Mouse (Mus musculus) WW6 (cell line): Measurements from ENCODE around the gene Abcc3.

Experiments used
- DNase-seq: peaks from one replicate; pipeline ENCODE4 v3.0.0-alpha.2; 2013; ENCODE audit warnings: low read depth, low spot score

Abcc3 gene

GRCm38 (mm10) chr11:94392672-94393109 lies at the start of gene Abcc3:
Abcc3 (minus strand) TSS chr11:94392997.
- peak; percentile 22 for DNase-seq

- DNase-seq: no peak
Measured at GRCm38 (mm10) chr11:94441752-94442151, 49.0 kb upstream of the Abcc3 start.

- DNase-seq: no peak
Measured at GRCm38 (mm10) chr11:94441122-94441521, 48.3 kb upstream of the Abcc3 start.

- no peak for DNase-seq
Measured at GRCm38 (mm10) chr11:94440421-94440820, 47.6 kb upstream of the Abcc3 start.

- DNase-seq: no peak
Measured at GRCm38 (mm10) chr11:94429011-94429651, 36.3 kb upstream of the Abcc3 start.

- no peak for DNase-seq
Measured at GRCm38 (mm10) chr11:94428091-94428835, 35.5 kb upstream of the Abcc3 start.

GRCm38 (mm10) chr11:94425656-94426055 lies 32.9 kb upstream of the Abcc3 start:
- no peak for DNase-seq

- no peak for DNase-seq
Measured at GRCm38 (mm10) chr11:94425215-94425614, 32.4 kb upstream of the Abcc3 start.

- DNase-seq: peak; percentile 22
Measured at GRCm38 (mm10) chr11:94424380-94424779, 31.6 kb upstream of the Abcc3 start.

GRCm38 (mm10) chr11:94423855-94424254 lies 31.1 kb upstream of the Abcc3 start:
- DNase-seq: no peak

GRCm38 (mm10) chr11:94420991-94421390 lies 28.2 kb upstream of the Abcc3 start:
- DNase-seq: no peak

- no peak for DNase-seq
Measured at GRCm38 (mm10) chr11:94420325-94420724, 27.5 kb upstream of the Abcc3 start.

GRCm38 (mm10) chr11:94419004-94419727 lies 26.4 kb upstream of the Abcc3 start:
- DNase-seq: no peak

GRCm38 (mm10) chr11:94414042-94414441 lies 21.2 kb upstream of the Abcc3 start:
- no peak for DNase-seq

GRCm38 (mm10) chr11:94413516-94413915 lies 20.7 kb upstream of the Abcc3 start:
- DNase-seq: no peak

GRCm38 (mm10) chr11:94412998-94413469 lies 20.2 kb upstream of the Abcc3 start:
- DNase-seq: no peak

GRCm38 (mm10) chr11:94412562-94412961 lies 19.8 kb upstream of the Abcc3 start:
- DNase-seq: no peak

GRCm38 (mm10) chr11:94407803-94408321 lies 15.1 kb upstream of the Abcc3 start:
- no peak for DNase-seq

- DNase-seq: no peak
Measured at GRCm38 (mm10) chr11:94405348-94405747, 12.6 kb upstream of the Abcc3 start.

- no peak for DNase-seq
Measured at GRCm38 (mm10) chr11:94404641-94405260, 12.0 kb upstream of the Abcc3 start.

- DNase-seq: no peak
Measured at GRCm38 (mm10) chr11:94404178-94404577, 11.4 kb upstream of the Abcc3 start.

- no peak for DNase-seq
Measured at GRCm38 (mm10) chr11:94403757-94404156, 11.0 kb upstream of the Abcc3 start.
